Mouse (Mus musculus): ENCODE data around the gene Myh10.
"Not testable (repeated sequence)": the region's sequence is repeated elsewhere in the genome, so short reads cannot be mapped to it uniquely, and the experiment has no call there.

Myh10 gene

DNA sequence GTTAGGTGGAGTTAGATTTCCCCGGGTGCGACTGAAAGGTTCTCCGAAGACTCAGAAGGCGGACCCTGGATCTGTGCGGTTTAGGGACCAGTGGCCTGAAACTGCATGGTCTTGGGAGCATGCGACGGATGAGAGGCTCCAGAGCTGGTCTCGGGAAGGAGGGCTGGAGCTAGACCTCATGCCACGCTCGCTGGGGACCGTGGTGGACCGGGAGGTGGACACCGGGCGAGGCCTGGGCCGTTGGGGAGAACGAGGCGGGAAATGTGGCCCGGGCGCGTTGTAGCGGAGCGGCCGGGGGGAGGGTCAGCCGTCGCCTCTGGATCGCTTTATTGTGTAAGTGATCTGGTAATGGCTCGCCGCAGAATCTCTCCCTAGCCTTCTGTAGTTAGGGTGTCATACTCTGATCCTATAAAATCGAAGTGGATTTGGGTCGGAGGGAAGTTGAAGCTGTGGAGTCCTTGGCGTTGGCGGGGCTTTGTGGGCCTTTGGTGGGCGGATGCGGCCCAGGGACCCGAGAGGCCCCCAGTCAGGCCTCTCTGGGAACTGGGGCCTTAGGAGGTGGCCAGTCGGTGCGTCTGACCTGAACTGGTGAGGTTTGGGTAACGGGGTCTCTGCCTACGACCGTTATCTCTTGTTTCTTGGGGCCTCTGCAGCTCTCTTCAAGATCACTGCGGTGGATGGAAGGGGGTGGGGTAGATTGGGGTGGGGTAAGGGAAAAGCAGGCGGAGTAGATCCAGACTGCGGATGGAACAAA, 1.5 kb downstream of the Myh10 start:
- DNase-seq (ENCODE audit: low spot score in 2 of 2) = peak; percentile 19 to 51

DNA sequence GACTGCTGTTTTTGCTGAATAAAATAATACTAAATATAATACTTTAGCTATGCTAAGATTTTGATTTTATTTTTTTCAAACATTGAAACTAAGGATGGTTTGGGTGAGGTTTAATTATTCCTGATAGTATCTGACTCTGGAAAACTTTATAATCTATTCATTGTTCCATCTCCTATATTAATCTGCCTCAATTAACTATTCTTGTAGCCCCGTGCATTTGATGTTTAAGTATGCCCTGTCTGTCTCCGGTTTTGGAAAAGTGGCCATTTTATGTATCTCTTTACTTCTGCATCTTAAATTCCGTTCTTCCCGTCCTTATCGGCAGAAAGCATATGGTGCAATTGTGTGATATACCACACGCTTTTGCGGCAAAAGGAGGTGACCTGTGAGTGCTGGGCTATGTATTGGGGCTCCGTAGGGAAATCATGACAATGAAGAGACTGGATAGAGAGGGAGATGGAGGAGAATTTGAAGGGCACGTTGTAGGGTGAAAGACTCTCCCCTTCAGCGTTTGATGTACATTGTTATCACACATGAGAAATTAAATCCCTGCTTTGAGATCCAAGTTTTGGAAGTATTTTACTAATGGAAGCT, 2.2 kb downstream of the Myh10 start:
- no peak for DNase-seq (ENCODE audit: low spot score in 2 of 2)

DNA sequence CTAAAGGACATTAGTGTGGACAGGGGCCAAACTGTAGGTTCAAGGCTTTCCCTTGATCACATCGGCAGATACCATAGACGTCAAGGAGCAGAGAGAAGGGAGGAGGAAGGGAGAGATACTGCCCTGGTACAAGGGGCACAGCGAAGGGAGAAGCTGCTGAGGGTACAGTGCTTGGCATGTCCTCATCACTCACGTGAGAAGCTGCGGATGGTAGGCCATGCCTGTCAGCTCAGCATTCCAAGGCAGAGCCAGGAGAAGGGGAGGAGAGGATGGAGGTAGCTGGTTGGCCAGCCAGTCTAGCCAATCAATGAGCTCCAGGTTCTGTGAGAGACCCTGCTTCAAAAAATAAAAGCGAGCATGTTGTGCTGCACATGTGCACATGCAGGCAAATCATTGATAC, 11.0 kb downstream of the Myh10 start:
- DNase-seq (ENCODE audit: low spot score in 2 of 2) = no peak

DNA sequence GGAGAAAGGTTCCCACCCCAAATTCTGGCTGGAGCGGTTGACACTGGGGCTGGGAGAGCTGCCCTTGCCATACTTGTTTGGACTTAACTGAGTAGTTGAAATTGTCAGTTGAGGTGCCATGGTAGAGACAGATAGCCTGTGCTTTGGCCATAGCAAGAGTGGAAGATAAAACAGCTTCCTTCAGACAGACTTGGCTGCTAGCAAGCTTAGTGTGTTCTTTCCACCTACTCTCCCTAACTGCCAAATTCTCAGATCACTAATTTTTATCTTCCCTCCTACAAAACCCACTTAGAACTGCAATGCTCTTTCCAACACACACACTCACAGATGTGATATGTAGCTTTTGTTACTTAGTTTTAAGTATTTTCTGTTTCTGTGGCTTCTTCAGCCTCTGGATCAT, 12.0 kb downstream of the Myh10 start:
- no peak for DNase-seq (ENCODE audit: low spot score in 2 of 2)

DNA sequence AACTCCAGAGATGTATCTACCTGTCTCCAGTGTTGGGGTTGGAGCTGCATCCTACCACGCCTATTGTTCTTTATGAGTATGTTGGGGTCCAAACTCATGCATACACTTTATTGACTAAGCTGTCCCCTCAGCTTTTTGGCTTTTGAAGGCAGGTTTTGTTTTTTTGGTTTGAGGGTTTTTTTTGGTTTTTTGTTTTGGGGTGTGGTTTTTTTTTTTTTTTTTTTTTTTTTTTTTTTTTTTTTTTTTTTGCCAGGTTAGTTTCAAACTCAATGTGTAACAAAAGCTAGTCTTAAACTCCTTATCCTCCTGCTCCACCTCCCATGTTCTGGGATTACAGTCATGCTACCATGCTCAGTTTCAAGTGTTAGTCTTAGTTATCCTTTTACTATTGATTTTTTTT, 12.9 kb downstream of the Myh10 start:
- no peak for DNase-seq (ENCODE audit: low spot score in 2 of 2)

DNA sequence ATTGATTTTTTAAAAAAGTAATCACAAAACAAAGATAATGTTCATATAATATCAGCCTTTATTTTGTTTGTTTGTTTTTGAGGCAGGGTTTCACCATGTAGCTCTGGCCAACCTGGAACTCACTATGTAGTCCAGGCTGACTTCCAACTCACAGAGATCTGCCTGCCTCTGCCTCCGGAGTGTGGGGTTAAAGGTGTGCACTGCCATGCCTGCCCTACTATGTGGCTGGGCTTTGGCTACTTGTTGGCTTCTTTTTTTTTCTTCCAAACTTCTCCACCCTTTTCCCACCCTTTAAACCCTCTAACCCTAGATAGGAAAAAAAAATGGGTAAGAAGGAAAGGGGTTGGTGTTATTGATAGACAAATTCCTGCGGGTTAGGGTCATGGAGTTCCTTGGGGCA, 13.5 kb downstream of the Myh10 start:
- no peak for DNase-seq (ENCODE audit: low spot score in 2 of 2)

DNA sequence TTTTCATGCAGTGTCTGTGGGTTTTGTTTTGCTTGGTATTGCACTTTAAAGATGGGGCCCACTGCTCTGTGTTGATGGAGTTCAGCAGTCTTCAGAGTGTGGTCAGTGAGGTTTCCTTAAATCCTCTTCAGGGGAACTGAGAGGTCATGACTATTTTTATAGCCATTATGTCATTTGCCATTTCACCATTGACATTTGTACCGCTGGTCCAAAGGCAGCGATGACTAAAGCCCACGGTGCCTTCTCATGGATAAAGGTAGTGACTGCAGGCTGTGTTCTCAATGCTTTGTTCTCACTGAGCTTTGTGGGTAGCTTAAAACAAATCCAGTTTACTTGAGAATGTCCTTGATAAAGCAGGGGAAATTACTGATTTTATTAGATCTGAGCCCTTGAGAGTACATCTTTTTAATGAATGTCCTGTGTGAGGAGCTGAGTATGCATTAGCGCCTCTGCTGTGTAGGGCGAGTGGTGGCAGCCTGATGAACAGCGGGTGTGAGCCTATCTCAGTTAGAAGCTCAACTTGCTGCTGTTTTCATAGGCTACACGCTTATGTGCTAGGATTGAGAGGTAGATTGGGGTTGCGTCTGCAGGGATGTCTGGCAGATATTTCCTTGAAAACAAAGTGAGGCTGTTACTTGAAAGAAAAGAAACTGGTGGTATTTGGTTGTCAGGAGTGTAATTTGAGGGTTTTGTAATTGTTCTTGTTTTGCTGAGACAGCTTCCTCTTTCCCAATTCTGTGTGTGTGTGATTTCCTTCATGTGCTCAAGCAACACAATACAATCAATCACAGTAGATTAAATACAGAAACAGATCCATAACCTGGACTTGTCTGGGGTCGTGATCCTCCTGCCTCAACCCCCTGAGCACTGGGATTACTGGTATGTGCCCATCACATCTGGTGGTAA, 15.4 kb downstream of the Myh10 start:
- no peak for DNase-seq (ENCODE audit: low spot score in 2 of 2)

DNA sequence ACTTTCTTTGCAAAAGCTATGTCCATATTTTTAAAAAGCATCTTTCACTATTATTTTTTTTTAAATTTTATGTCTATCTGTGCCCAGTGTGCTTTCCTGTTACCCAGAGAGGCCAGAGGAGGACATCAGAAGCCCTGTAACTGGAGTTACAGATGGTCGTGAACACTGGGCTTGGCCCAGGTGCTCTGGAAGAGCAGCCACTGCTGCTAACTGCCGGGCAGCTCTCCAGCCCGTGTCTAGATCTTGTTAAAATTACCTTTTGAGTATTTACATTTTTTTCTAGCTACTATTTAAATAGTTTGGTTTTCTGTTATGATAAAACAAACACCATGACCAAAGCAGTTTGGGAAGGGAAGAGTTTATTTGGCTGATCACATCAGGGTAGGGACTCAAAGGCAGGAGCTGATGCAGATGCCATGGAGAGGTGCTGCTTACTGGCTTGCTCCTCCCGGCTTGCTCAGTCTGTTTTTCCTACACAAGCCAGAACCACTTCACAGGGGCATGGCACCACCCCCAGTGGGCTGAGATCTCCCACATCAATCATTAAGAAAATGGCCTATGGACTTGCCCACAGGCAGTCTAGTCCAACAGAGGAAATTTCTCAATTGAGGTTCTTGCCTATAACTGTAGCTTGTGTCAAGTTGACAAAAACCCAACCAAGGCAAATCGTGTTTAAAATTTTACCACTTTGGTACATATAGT, 16.7 kb downstream of the Myh10 start:
- no peak for DNase-seq (ENCODE audit: low spot score in 2 of 2)

DNA sequence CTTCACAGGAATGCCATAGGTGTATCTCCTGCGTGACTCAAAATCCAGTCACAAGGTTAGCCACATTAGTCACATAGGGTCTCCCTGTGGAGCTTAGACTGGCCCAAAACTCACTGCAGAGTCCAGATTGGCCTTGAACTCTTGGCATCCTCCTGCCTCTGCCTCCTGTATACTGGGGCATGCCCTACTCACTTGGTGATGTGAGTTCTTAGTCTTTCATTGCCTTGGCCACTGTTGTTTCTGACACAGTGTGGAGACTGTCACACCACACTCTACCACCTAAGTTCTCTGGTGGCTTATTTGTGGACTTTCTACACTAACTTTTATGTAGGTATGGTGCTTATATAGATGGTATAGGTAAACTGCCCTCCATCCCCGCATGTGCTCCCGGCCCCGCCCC, 24.8 kb downstream of the Myh10 start:
- DNase-seq (ENCODE audit: low spot score in 2 of 2) = no peak

DNA sequence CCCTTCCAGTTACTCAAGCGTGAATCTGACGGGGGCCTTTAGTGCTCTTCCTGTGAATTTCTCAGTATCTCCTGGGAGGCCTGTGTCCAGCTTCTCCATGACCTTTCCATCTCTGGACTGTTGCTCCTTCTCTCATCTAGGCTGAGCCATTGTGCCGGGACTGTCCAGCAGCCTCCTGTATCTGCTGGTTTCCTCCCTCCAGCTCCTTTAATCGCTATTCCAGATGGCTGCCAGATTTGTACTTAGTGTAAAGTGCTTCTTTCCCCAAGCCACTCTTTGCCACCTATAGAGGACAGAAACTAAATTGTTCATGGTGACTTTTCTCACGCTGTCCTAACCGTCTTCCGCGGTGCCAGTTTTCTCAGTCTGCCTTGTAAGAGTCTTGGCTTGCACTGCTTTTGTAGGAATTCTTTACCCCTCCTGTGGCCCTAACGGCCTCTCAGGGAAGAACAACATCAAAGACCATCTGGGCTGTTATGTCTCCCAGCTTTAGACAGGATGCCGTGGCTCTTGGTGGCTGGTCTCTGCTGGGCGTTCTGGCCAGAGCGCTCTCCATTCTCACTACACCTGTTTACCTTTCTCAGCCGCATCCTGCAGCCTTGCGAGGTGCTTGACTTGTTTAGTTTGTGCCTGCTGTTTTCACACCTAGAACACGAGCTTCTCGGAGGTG, 25.9 kb downstream of the Myh10 start:
- no peak for DNase-seq (ENCODE audit: low spot score in 2 of 2)

DNA sequence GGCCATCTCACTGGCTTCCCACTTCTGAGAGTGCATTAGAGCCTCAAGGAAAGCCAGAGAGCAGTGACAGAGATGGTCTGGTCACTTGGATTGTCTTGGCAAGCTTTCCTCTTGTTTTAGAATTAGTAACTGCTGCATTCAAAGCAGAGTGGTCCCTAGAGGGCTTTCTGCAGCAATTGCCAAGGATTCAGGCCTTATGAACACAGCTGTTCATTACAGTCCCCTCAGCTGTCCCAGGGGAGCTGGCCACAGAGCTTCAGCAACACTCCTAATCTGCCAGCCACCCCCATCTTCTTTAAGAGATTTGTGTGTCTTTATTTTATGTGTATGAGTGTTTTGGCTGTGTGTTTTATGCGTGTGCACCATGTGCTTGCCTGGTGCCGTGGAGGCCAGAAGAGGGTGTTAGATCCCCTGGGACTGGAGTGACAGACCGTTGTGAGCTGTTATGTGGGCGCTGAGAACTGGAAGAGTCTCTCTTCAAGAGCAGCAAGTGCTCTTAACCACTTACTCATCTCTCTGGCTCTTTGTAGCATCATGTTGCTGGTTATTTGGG, 27.8 kb downstream of the Myh10 start:
- no peak for DNase-seq (ENCODE audit: low spot score in 2 of 2)

DNA sequence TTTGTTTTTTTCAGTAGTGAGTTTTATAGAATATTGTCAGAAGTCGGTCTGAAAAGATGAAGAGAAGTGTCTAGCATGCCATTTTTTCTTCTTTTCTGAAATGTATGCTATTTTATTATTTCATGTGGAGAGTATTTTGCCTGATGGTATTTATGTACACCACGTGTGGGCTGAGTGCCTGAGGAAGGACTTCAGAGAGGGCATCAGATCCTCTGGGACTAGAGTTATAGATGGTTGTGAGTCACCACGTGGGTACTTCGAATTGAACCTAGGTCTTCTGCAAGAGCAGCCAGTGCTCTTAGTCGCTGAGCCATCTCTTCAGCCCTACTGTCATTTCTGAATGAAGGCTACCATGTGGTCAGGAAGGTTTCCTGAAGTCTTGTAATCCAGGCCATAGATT, 28.4 kb downstream of the Myh10 start:
- no peak for DNase-seq (ENCODE audit: low spot score in 2 of 2)

DNA sequence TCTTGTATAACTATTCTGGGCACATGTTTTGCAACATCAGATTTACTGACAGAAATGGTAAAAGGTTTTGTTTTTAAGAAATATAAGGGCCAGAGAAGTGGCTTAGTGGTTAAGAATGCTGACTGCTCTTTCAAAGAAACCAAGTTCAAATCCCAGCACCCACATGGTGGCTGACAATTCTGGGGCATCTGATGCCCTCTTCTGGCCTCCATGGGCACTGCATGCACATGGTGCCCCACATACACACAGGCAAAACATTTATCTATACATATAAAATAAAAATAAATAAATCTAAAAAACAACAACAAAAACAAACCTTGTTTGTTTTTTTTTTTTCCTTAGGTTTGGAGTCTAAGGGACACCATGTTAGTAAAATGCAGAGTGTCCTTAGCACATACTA, 32.8 kb downstream of the Myh10 start:
- no peak for DNase-seq (ENCODE audit: low spot score in 2 of 2)

DNA sequence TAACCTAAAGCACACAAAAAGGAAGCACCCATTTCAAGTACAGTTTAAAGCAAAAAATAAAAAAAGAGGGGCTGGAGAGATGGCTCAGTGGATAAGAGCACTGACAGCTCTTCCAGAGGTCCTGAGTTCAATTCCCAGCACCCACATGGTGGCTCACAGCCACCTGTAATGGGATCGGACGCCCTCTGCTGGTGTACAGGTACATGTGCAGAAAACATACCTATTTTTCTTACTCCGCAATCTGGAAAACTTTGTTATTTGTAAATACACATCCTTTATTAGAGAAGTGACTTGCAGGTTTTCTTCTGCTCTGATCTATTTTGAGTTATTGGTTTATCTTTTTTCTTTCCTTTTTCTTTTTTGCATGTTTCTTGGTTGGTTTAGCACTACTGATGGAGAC, 37.3 kb downstream of the Myh10 start:
- DNase-seq (ENCODE audit: low spot score in 2 of 2) = no peak

DNA sequence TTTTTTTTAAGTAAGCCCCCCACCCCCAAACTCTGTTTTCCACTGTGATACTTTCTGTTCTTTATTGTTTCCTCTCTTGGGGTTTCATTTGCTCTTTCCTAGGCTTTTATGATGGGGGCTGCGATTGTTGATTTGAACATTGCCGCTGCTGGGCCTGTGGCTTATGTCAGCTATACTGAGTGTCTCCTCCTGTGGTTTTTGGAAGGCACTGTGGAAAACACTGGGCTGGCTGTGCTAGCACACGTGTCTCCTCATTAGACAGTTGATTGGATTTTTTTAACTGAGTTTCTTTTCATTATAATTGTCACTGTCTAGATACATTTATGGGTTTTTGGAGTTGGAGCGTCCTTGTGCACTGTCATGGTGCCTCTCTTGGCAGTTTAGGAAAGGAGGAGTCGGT, 39.4 kb downstream of the Myh10 start:
- DNase-seq (ENCODE audit: low spot score in 2 of 2) = no peak

DNA sequence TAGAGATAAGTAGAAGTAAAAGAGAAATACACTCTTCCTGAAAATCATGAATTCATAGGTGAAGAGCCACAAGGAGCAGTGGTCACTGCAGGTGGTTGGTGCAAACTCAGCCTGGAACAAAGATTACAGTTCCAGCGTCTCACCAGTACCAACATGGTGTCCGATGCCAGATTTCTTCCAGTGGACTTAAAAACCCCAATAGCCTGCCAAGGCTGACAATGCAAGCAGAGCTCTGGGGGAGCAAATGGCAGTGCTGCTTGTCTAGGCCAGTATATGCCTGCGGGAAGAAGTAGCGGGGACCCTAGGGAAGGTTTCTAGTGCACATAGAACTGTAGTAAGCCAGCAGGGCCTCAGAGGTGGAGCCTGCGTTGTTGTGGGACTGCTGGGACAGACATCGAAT, 40.7 kb downstream of the Myh10 start:
- DNase-seq (ENCODE audit: low spot score in 2 of 2) = no peak

DNA sequence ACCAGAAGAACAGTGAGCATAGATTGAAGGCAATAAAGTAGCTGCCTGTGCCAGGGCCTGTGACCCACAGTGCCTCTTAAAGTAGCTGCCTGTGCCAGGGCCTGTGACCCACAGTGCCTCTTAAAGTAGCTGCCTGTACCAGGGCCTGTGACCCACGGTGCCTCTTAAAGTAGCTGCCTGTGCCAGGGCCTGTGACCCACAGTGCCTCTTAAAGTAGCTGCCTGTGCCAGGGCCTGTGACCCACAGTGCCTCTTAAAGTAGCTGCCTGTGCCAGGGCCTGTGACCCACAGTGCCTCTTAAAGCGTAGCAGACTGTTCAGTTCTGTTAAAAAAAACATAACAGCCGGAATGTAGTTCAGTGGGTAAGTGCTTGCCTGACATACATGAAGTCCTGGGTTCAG, 42.0 kb downstream of the Myh10 start:
- DNase-seq (ENCODE audit: low spot score in 2 of 2) = not testable (repeated sequence)

DNA sequence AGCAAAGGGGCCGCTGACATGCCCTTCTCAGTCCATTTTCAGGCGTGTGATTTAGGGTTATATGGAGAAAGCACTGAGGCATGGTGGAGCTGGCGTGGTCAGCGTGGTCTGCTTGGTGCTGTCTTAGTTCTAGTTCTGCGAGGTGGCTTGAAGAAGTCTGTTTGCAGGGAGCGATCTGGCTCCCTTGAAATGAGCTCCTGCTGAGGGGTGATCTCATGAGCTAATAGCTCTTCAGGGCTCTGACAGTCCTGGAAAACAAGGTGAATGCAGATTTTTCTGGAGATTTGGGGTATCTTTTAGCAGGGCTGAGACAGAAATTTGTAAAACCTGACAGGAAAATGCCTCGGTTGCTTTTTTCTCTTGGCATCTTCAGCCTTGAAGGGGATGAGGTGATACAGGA, 48.1 kb downstream of the Myh10 start:
- no peak for DNase-seq (ENCODE audit: low spot score in 2 of 2)

DNA sequence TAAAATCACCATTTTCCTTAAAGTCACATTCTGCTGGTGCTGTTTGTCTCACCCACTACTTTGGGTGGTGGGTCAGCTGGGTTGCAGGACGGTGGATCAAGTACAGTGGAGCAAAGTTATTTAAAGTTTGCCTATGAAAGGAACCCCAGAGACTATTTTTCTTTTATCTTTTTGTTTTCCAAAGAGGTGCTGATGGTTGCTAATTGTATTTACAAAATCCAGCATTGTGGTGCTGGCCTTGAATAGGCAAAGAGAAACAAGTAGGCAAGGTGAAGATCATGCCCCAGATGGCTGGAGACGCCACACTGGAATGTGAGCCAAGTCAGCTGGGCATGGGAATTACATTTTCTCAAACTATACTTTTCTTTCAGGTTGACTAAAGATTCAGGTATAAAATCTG, 51.3 kb downstream of the Myh10 start:
- no peak for DNase-seq (ENCODE audit: low spot score in 2 of 2)

DNA sequence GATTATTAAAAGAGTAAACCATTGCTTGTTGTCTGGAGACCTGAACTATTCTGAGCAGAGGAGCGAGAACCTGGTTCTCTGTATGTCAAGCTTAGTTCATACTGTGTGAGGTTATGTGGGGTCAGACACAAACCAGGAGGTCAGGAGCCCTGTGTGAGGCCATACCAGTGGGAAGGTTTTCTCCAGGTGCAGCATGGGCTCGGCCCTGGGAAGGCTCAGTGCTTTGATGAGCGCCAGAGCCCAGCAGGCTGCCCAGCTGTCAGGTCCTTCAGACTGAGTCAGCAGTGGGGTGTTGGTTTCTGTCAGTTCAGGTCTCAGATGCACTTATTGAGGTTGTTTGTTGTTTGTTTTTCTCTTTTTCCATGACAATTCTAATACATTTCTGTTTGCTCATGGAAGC, 52.8 kb downstream of the Myh10 start:
- no peak for DNase-seq (ENCODE audit: low spot score in 2 of 2)
